22 mouse cellular contexts compared by ENCODE assay signal in genomic region chr1:99967300-99968089, GRCm38 (mm10).
DNase-seq lines count a peak whose midpoint lies in the region; ATAC-seq and TF ChIP-seq lines count a peak whose summit lies in the region.
"Had no signal": no experiment of that assay in that cellular context is flagged by ENCODE, and none has a peak within 500 bp of the region (broad histone marks: within the 10 kb centered on the region; RNA-seq: fewer than 3 reads in every experiment).

No protein-coding gene starts in this region.

- peak; percentile 14 for DNase-seq in embryonic facial prominence, embryonic 14.5 days (ENCODE audit: low spot score)
- DNase-seq in embryonic facial prominence, embryonic 10.5 days (ENCODE audit: low spot score) = no peak
- no peak for DNase-seq in forebrain, embryonic 10.5 days (ENCODE audit: extremely low spot score, low spot score)
- DNase-seq in forebrain, postnatal 0 days = no peak
- DNase-seq: adrenal gland, adult 2 months; adrenal gland, postnatal 14 days; cerebellum, adult 11-12 months; cerebellum, adult 8-10 months; cerebellum, postnatal 14 days; gastrocnemius, adult 2 months; gastrocnemius, postnatal 14 days; heart, adult 11 months; kidney, adult 11 months; kidney, adult 8-10 months had no signal

- no peak for ATAC-seq in embryonic facial prominence, embryonic 14.5 days (ENCODE audit: low read depth)
- peak; percentile 87 for ATAC-seq in forebrain, embryonic 15.5 days (replicated peaks)
- peak; percentile 53 for ATAC-seq in forebrain, postnatal 0 days
- ATAC-seq in hindbrain, embryonic 12.5 days (ENCODE audit: low FRiP score) = no peak
- ATAC-seq: hindbrain, embryonic 16.5 days; intestine, embryonic 15.5 days had no signal

- no peak overlapping the region for H3K27ac ChIP-seq in embryonic facial prominence, embryonic 14.5 days (replicated peaks; ENCODE audit: low read depth, low read length)
- no peak overlapping the region for H3K27ac ChIP-seq in embryonic facial prominence, embryonic 10.5 days (replicated peaks)
- H3K27ac ChIP-seq in forebrain, embryonic 15.5 days (replicated peaks) = no peak overlapping the region
- no peak overlapping the region for H3K27ac ChIP-seq in forebrain, embryonic 10.5 days
- H3K27ac ChIP-seq in forebrain, postnatal 0 days (ENCODE audit: low read depth, low read length) = no peak overlapping the region
- no peak overlapping the region for H3K27ac ChIP-seq in hindbrain, embryonic 12.5 days
- H3K27ac ChIP-seq: embryonic facial prominence, embryonic 12.5 days; gastrocnemius, adult 2 months; hindbrain, embryonic 13.5 days; intestine, embryonic 15.5 days had no signal

- no peaks in the 10 kb centered on the region for H3K27me3 ChIP-seq in embryonic facial prominence, embryonic 14.5 days (replicated peaks; ENCODE audit: control insufficient read depth, insufficient read depth, low read length)
- no peaks in the 10 kb centered on the region for H3K27me3 ChIP-seq in embryonic facial prominence, embryonic 10.5 days (replicated peaks; ENCODE audit: low read depth, poor library complexity, severe bottlenecking)
- H3K27me3 ChIP-seq in forebrain, embryonic 15.5 days = no peaks in the 10 kb centered on the region
- H3K27me3 ChIP-seq in forebrain, embryonic 10.5 days (ENCODE audit: poor library complexity, severe bottlenecking) = no peaks in the 10 kb centered on the region
- no peaks in the 10 kb centered on the region for H3K27me3 ChIP-seq in forebrain, postnatal 0 days (ENCODE audit: insufficient read depth, low read length)
- H3K27me3 ChIP-seq in hindbrain, embryonic 12.5 days = no peaks in the 10 kb centered on the region
- H3K27me3 ChIP-seq: embryonic facial prominence, embryonic 12.5 days; hindbrain, embryonic 13.5 days; intestine, embryonic 15.5 days had no signal

- H3K4me2 ChIP-seq in embryonic facial prominence, embryonic 14.5 days (ENCODE audit: low read depth, low read length) = no peak overlapping the region
- H3K4me2 ChIP-seq in forebrain, embryonic 15.5 days (replicated peaks) = no peak overlapping the region
- no peak overlapping the region for H3K4me2 ChIP-seq in forebrain, postnatal 0 days (ENCODE audit: low read depth)
- no peak overlapping the region for H3K4me2 ChIP-seq in hindbrain, embryonic 12.5 days (replicated peaks)
- H3K4me2 ChIP-seq: embryonic facial prominence, embryonic 12.5 days; heart, embryonic 11.5 days; hindbrain, embryonic 13.5 days; intestine, embryonic 15.5 days had no signal

- H3K4me1 ChIP-seq in embryonic facial prominence, embryonic 14.5 days (ENCODE audit: control insufficient read depth, insufficient read depth, low read length) = no peaks in the 10 kb centered on the region
- no peaks in the 10 kb centered on the region for H3K4me1 ChIP-seq in embryonic facial prominence, embryonic 10.5 days
- peaks cover 9% of the 10 kb centered on the region for H3K4me1 ChIP-seq in forebrain, embryonic 15.5 days
- peaks cover 11% of the 10 kb centered on the region for H3K4me1 ChIP-seq in forebrain, embryonic 10.5 days
- no peaks in the 10 kb centered on the region for H3K4me1 ChIP-seq in forebrain, postnatal 0 days (ENCODE audit: insufficient read depth)
- H3K4me1 ChIP-seq in hindbrain, embryonic 12.5 days = no peaks in the 10 kb centered on the region
- H3K4me1 ChIP-seq: intestine, embryonic 15.5 days had no signal

- H3K9ac ChIP-seq in embryonic facial prominence, embryonic 14.5 days (ENCODE audit: low read depth, low read length) = no peak overlapping the region
- H3K9ac ChIP-seq in forebrain, embryonic 15.5 days (replicated peaks) = no peak overlapping the region
- H3K9ac ChIP-seq in forebrain, postnatal 0 days = no peak overlapping the region
- H3K9ac ChIP-seq in hindbrain, embryonic 12.5 days = no peak overlapping the region
- H3K9ac ChIP-seq: embryonic facial prominence, embryonic 12.5 days; hindbrain, embryonic 13.5 days; intestine, embryonic 15.5 days had no signal

- no peak overlapping the region for H3K4me3 ChIP-seq in embryonic facial prominence, embryonic 14.5 days (ENCODE audit: low read depth, low read length)
- H3K4me3 ChIP-seq in embryonic facial prominence, embryonic 10.5 days = no peak overlapping the region
- H3K4me3 ChIP-seq in forebrain, embryonic 15.5 days = no peak overlapping the region
- H3K4me3 ChIP-seq in forebrain, embryonic 10.5 days = no peak overlapping the region
- H3K4me3 ChIP-seq in forebrain, postnatal 0 days (ENCODE audit: low read depth, low read length) = no peak overlapping the region
- H3K4me3 ChIP-seq in hindbrain, embryonic 12.5 days = no peak overlapping the region
- H3K4me3 ChIP-seq: embryonic facial prominence, embryonic 12.5 days; erythroblast, embryonic 14.5 days; gastrocnemius, adult 2 months; hindbrain, embryonic 13.5 days; intestine, embryonic 15.5 days had no signal

- H3K9me3 ChIP-seq in embryonic facial prominence, embryonic 14.5 days (ENCODE audit: control insufficient read depth, low read length) = no peaks in the 10 kb centered on the region
- no peaks in the 10 kb centered on the region for H3K9me3 ChIP-seq in embryonic facial prominence, embryonic 10.5 days
- no peaks in the 10 kb centered on the region for H3K9me3 ChIP-seq in forebrain, embryonic 15.5 days
- H3K9me3 ChIP-seq in forebrain, embryonic 10.5 days = no peaks in the 10 kb centered on the region
- H3K9me3 ChIP-seq in forebrain, postnatal 0 days (ENCODE audit: low read length) = no peaks in the 10 kb centered on the region
- H3K9me3 ChIP-seq in hindbrain, embryonic 12.5 days (replicated peaks) = no peaks in the 10 kb centered on the region
- H3K9me3 ChIP-seq: embryonic facial prominence, embryonic 12.5 days; hindbrain, embryonic 13.5 days; intestine, embryonic 15.5 days had no signal

- WGBS in embryonic facial prominence, embryonic 14.5 days = 89% methylated on average over 2 of the region's 2 CpGs
- 92% methylated on average over 2 of the region's 2 CpGs for WGBS in embryonic facial prominence, embryonic 10.5 days
- WGBS in forebrain, embryonic 15.5 days = 74% methylated on average over 2 of the region's 2 CpGs
- 91% methylated on average over 2 of the region's 2 CpGs for WGBS in forebrain, embryonic 10.5 days
- WGBS in forebrain, postnatal 0 days = 52% methylated on average over 2 of the region's 2 CpGs
- 90% methylated on average over 2 of the region's 2 CpGs for WGBS in hindbrain, embryonic 12.5 days

- no peaks in the 10 kb centered on the region for H3K36me3 ChIP-seq in embryonic facial prominence, embryonic 14.5 days (ENCODE audit: control insufficient read depth, insufficient read depth, low read length)
- H3K36me3 ChIP-seq in embryonic facial prominence, embryonic 10.5 days (replicated peaks) = no peaks in the 10 kb centered on the region
- H3K36me3 ChIP-seq in forebrain, embryonic 15.5 days = no peaks in the 10 kb centered on the region
- H3K36me3 ChIP-seq in forebrain, embryonic 10.5 days (replicated peaks) = no peaks in the 10 kb centered on the region
- no peaks in the 10 kb centered on the region for H3K36me3 ChIP-seq in forebrain, postnatal 0 days (ENCODE audit: insufficient read depth)
- H3K36me3 ChIP-seq in hindbrain, embryonic 12.5 days = no peaks in the 10 kb centered on the region
- H3K36me3 ChIP-seq: embryonic facial prominence, embryonic 12.5 days; hindbrain, embryonic 13.5 days; intestine, embryonic 15.5 days had no signal

- no peak for TF ChIP-seq CTCF in forebrain, postnatal 0 days (IDR thresholded peaks at IDR 0.05; ENCODE audit: low read depth)

Comparison
In these comparisons a context has a peak if more than half of its experiments do, and no peak if none do; other contexts are left out.
1. ATAC-seq: peak in forebrain, embryonic 15.5 days (single experiment) and forebrain, postnatal 0 days (single experiment); none in embryonic facial prominence, embryonic 14.5 days (single experiment) and hindbrain, embryonic 12.5 days (single experiment).